Mouse (Mus musculus) thymus, adult 2 months (tissue): Measurements from ENCODE around the gene Tspan4.

Experiments
- CTCF ChIP-seq: fragments of 200-500 bp; IDR thresholded peaks from 2 replicates; pipeline ENCODE4 v1.5.1; 2012; ENCODE audit warnings: mild to moderate bottlenecking, control low read depth, low read length, moderate library complexity, borderline replicate concordance; ENCODE audit not compliant: control insufficient read depth, poor library complexity, insufficient read depth; ENCODE audit errors: extremely low read depth
- POLR2A ChIP-seq: fragments of 200-500 bp; IDR thresholded peaks from 2 replicates; pipeline ENCODE4 v1.6.1; 2012; ENCODE audit warnings: mild to moderate bottlenecking, low read length, control low read depth, moderate library complexity; ENCODE audit not compliant: control insufficient read depth, poor library complexity, insufficient read depth; ENCODE audit errors: extremely low read depth

DNA sequence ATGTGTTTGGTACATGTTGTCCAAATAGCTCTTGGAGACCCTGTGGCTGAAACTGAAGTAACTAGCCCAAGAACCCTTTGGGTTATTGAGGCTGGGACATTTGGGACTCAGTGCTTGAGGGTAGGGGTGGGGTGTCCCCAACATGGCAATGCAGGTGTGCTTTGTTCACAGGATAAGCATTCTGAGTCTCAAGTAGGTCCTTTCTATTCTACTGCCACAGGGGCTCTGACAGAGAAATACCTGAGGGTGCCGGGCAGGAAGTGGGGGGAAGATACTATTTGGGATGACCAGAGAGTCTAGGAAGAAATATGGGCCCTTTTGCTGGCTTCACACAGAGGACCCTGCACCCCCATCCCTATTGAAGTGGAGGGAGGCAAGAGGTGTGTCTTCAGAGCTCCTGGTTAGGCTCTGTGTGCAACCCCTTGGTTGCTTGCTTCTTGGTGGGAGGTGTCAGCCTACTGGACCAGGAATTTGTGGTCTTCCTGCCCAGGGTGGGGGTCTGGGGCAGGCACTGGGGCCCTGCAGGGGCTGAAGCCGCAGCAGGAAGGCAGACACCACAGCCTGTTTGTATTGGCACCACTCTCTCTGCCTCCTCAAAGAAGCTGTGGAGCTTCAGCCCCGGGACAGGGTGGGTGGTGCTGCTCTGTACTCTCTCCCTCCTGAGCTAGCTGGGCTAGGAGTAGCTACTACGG lies 2.7 kb downstream of the Tspan4 start:
- TF ChIP-seq CTCF (no peak), POLR2A (no peak)
